ENCODE assay signal across 15 mouse cellular contexts in genomic region chr16:17076301-17076700, GRCm38 (mm10). TPM values are rescaled to one million over a fixed set of nuclear protein-coding genes. Genes with fewer than 3 reads are reported as not detected.
A peak's percentile ranks its signal among the peaks of the same experiment; 100 is the strongest.
DNase-seq lines count a peak whose midpoint lies in the region; TF ChIP-seq lines count a peak whose summit lies in the region.
"Had no signal": no experiment of that assay in that cellular context is flagged by ENCODE, and none has a peak within 500 bp of the region (broad histone marks: within the 10 kb centered on the region; RNA-seq: fewer than 3 reads in every experiment).

No protein-coding gene starts in this region.

- no peak overlapping the region for H3K4me3 ChIP-seq in left cerebral cortex, adult 2 months
- H3K4me3 ChIP-seq: forebrain, embryonic 12.5 days; heart, embryonic 10.5 days; hindbrain, embryonic 15.5 days; neural tube, embryonic 13.5 days had no signal

- no peak overlapping the region for H3K27ac ChIP-seq in left cerebral cortex, adult 2 months
- H3K27ac ChIP-seq: forebrain, embryonic 12.5 days; heart, embryonic 10.5 days; hindbrain, embryonic 15.5 days; neural tube, embryonic 13.5 days had no signal

- DNase-seq in left cerebral cortex, adult 2 months (ENCODE audit: extremely low spot score in 1 of 2, low spot score in 2 of 2) = no peak
- DNase-seq in left cerebral cortex, adult 18-20 months (ENCODE audit: low spot score in 2 of 2) = no peak
- peak; percentile 33 for DNase-seq in A20 (ENCODE audit: low read depth, low spot score)
- peak; percentile 15 for DNase-seq in CD4-positive helper T cell, adult 2 months (ENCODE audit: low read depth, low spot score)
- DNase-seq in induced T-regulatory cell, adult 2 months (ENCODE audit: low read depth) = peak; percentile 42
- no peak for DNase-seq in left cerebral cortex, adult 9 months (ENCODE audit: low spot score in 2 of 2)
- DNase-seq in right cerebral cortex, postnatal 4 days = no peak
- DNase-seq: gastrocnemius, postnatal 36 days; kidney, adult 8-10 months; left cerebral cortex, postnatal 4 days had no signal

- TF ChIP-seq CTCF in left cerebral cortex, adult 2 months (IDR thresholded peaks at IDR 0.05) = peak; percentile 13

- intact Hi-C loops in left cerebral cortex, adult 2 months (cut with DNase I) = no loop called here

RNA-seq across cellular contexts. Expression of gene Ypel1, which starts 6.8 kb away (rescaled TPM):
- 10 to 100 TPM; 36.4 to 40.6 TPM for total RNA-seq in left cerebral cortex, adult 2 months (2021)
- total RNA-seq in left cerebral cortex, adult 18-20 months (2021) = 10 to 100 TPM; 30.8 to 40.4 TPM

RNA-seq across cellular contexts. Expression of gene Ppil2, which starts 34.8 kb away (rescaled TPM):
- total RNA-seq in left cerebral cortex, adult 2 months (2021) = 10 to 100 TPM; 85.3 to 89.8 TPM
- 10 to 100 TPM; 83.6 to 84.8 TPM for total RNA-seq in left cerebral cortex, adult 18-20 months (2021)

RNA-seq across cellular contexts. Expression of gene 2610318N02Rik, which starts 48.7 kb away (rescaled TPM):
- total RNA-seq in left cerebral cortex, adult 2 months (2021) = 1 to 10 TPM; 1.1 to 2.5 TPM
- total RNA-seq in left cerebral cortex, adult 18-20 months (2021) = 1 to 10 TPM; 2.4 to 3.9 TPM
- total RNA-seq: heart, postnatal 25 days had no signal

RNA-seq across cellular contexts. Expression of gene Sdf2l1, which starts 55.9 kb away (rescaled TPM):
- total RNA-seq in left cerebral cortex, adult 2 months (2021) = 10 to 100 TPM; 20.2 to 25.2 TPM
- total RNA-seq in left cerebral cortex, adult 18-20 months (2021) = 10 to 100 TPM; 28.1 to 30.8 TPM

Comparison
In these comparisons a context has a peak if more than half of its experiments do, and no peak if none do; other contexts are left out.
1. DNase-seq: peak in A20 (single experiment), CD4-positive helper T cell, adult 2 months (single experiment) and induced T-regulatory cell, adult 2 months (single experiment); none in left cerebral cortex, adult 2 months (0 of 2), left cerebral cortex, adult 18-20 months (0 of 2), left cerebral cortex, adult 9 months (0 of 2) and right cerebral cortex, postnatal 4 days (single experiment).